Mouse (Mus musculus): ENCODE data around the gene Anp32a. TPM values are rescaled to one million over a fixed set of nuclear protein-coding genes. Genes with fewer than 3 reads are reported as not detected.

Gene Anp32a
- total RNA-seq, 2 experiments from 2014 or later = 241 to 247 TPM

- DNase-seq (ENCODE audit: low spot score in 2 of 2) = no peak
These were observed 4.7 kb downstream of the Anp32a start for GRCm38 (mm10) chr9:62345633-62346387.

- no peak for DNase-seq (ENCODE audit: low spot score in 2 of 2)
These were observed 5.2 kb downstream of the Anp32a start for GRCm38 (mm10) chr9:62346388-62346679.

- DNase-seq (ENCODE audit: low spot score in 2 of 2) = no peak
These were observed 6.1 kb downstream of the Anp32a start for GRCm38 (mm10) chr9:62347201-62347600.

- DNase-seq (ENCODE audit: low spot score in 2 of 2) = no peak
These were observed 7.0 kb downstream of the Anp32a start for GRCm38 (mm10) chr9:62348050-62348449.

GRCm38 (mm10) chr9:62348467-62348985 lies 7.4 kb downstream of the Anp32a start:
- no peak for DNase-seq (ENCODE audit: low spot score in 2 of 2)

- no peak for DNase-seq (ENCODE audit: low spot score in 2 of 2)
These were observed 8.2 kb downstream of the Anp32a start for GRCm38 (mm10) chr9:62349250-62349649.

- no peak for DNase-seq (ENCODE audit: low spot score in 2 of 2)
These were observed 9.6 kb downstream of the Anp32a start for GRCm38 (mm10) chr9:62350721-62351120.

- no peak for DNase-seq (ENCODE audit: low spot score in 2 of 2)
These were observed 10.1 kb downstream of the Anp32a start for GRCm38 (mm10) chr9:62351200-62351599.

GRCm38 (mm10) chr9:62353784-62354183 lies 12.7 kb downstream of the Anp32a start:
- DNase-seq (ENCODE audit: low spot score in 2 of 2) = no peak

- no peak for DNase-seq (ENCODE audit: low spot score in 2 of 2)
These were observed 14.0 kb downstream of the Anp32a start for GRCm38 (mm10) chr9:62354838-62355719.

- DNase-seq (ENCODE audit: low spot score in 2 of 2) = no peak
These were observed 14.7 kb downstream of the Anp32a start for GRCm38 (mm10) chr9:62355763-62356162.

GRCm38 (mm10) chr9:62357593-62357992 lies 16.5 kb downstream of the Anp32a start:
- DNase-seq (ENCODE audit: low spot score in 2 of 2) = no peak

GRCm38 (mm10) chr9:62358851-62359250 lies 17.8 kb downstream of the Anp32a start:
- DNase-seq (ENCODE audit: low spot score in 2 of 2) = no peak

GRCm38 (mm10) chr9:62360889-62361288 lies 19.8 kb downstream of the Anp32a start:
- DNase-seq (ENCODE audit: low spot score in 2 of 2) = no peak

- DNase-seq (ENCODE audit: low spot score in 2 of 2) = no peak
These were observed 21.8 kb downstream of the Anp32a start for GRCm38 (mm10) chr9:62362835-62363385.

GRCm38 (mm10) chr9:62363619-62364018 lies 22.5 kb downstream of the Anp32a start:
- DNase-seq (ENCODE audit: low spot score in 2 of 2) = peak; percentile 81 to 90

- DNase-seq (ENCODE audit: low spot score in 2 of 2) = no peak
These were observed 23.1 kb downstream of the Anp32a start for GRCm38 (mm10) chr9:62364216-62364615.

- DNase-seq (ENCODE audit: low spot score in 2 of 2) = no peak
These were observed 23.7 kb downstream of the Anp32a start for GRCm38 (mm10) chr9:62364831-62365230.

- DNase-seq (ENCODE audit: low spot score in 2 of 2) = no peak
These were observed 24.4 kb downstream of the Anp32a start for GRCm38 (mm10) chr9:62365326-62366080.

GRCm38 (mm10) chr9:62366478-62367458 lies 25.7 kb downstream of the Anp32a start:
- DNase-seq (ENCODE audit: low spot score in 2 of 2) = no peak

All from layer of hippocampus, postnatal 14 days (tissue).